Mouse (Mus musculus) NIH3T3 (cell line): ENCODE results near the gene Ugt1a1.
"Not testable (repeated sequence)": the region's sequence is repeated elsewhere in the genome, so short reads cannot be mapped to it uniquely, and the experiment has no call there.

Experiments
- DNase-seq: peaks from one replicate; pipeline ENCODE4 v3.0.0-alpha.2; 2012; ENCODE audit warnings: low read depth

Gene Ugt1a1

GRCm38 (mm10) chr1:88218591-88218990 lies 6.8 kb downstream of the Ugt1a1 start:
- peak; percentile 3 for DNase-seq

GRCm38 (mm10) chr1:88219054-88219453 lies 7.3 kb downstream of the Ugt1a1 start:
- peak; percentile 5 for DNase-seq

GRCm38 (mm10) chr1:88220336-88220735 lies 8.6 kb downstream of the Ugt1a1 start:
- DNase-seq: peak; percentile 8

DNA sequence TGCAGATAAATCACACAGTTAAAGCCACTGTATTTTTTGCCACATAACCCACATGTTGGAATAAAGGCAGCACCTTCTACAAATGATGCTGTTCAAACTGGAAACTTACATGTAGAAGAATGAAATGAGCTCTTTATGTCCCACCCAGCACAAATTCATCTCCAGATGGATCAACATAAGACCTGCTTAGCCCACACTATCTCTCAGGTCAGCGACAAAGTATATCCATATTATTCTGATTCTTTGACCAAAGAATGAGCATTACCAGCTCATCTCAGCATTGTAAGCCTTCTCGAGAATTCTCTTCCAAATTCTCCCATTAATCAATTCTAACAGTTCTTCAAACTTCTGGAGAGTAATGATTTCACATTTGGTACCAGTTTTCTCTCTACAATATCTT lies 10.5 kb downstream of the Ugt1a1 start:
- no peak for DNase-seq

DNA sequence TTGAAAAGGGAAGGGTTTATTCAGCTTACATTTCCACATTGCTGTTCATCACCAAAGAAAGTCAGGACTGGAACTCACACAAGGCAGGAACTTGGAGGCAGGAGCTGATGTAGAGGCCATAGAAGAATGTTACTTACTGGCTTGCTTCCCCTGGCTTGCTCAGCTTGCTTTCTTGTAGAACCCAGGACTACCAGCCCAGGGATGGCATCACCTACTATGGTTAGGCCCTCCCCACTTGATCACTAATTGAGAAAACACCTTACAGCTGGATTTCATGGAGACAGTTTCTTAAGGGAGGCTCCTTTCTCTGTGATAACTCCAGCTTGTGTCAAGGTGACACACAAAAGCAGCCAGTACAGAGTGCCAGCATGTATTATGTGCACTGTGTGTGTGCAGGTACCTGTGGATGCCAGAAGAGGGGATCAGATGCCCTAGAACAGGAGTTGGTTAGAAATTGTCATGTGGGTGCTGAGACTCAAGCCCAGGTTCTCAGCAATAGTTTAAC lies 11.3 kb downstream of the Ugt1a1 start:
- not testable (repeated sequence) for DNase-seq

GRCm38 (mm10) chr1:88223591-88223990 lies 11.8 kb downstream of the Ugt1a1 start:
- no peak for DNase-seq

GRCm38 (mm10) chr1:88224029-88224776 lies 12.4 kb downstream of the Ugt1a1 start:
- no peak for DNase-seq

DNA sequence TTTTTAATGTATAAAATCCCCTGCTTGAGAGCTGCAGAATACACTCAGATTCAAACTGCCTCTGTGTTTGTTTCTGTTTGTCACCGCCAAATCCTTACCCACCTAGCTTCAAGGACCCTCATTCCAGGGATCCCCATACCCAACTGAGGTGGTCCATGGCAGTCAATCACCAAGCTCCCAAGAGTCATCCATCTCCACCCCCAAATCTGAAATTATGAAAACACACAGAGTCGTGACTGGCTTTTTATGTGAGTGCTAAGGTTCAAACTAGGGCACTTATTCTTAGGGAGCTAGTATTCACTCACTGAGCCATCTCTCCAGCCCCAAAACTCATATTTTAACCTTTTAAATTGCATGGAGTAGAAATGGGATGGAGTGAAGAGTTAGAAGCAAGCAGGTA lies 13.5 kb downstream of the Ugt1a1 start:
- DNase-seq: not testable (repeated sequence)

GRCm38 (mm10) chr1:88225741-88226140 lies 14.0 kb downstream of the Ugt1a1 start:
- DNase-seq: no peak

GRCm38 (mm10) chr1:88226670-88227379 lies 15.1 kb downstream of the Ugt1a1 start, which contains the start of gene Mroh2a:
Mroh2a (plus strand) TSS chr1:88226986.
- no peak for DNase-seq

DNA sequence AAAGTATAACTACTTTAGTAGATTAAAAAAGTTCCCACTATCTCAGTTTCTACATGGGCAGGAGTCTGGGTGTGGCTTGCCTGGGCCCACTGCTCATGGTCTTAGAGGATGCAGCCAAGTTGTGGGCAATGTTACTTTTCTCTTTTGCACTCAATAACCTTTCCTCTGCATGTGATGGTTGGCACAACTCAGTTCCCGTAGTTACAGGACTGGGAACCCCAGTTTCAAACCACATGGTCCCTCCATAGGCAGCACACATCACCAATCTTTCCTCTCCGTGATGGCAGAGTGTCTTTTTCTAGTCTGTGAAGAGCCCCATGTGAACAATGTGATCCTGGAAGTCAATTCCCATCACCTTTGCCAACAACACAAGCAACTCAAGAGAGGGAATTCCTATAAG lies 15.7 kb downstream of the Ugt1a1 start:
- no peak for DNase-seq

GRCm38 (mm10) chr1:88228121-88228520 lies 16.4 kb downstream of the Ugt1a1 start:
- DNase-seq: no peak

- DNase-seq: no peak
These were observed 17.8 kb downstream of the Ugt1a1 start for GRCm38 (mm10) chr1:88229566-88229965.

- no peak for DNase-seq
These were observed 18.2 kb downstream of the Ugt1a1 start for GRCm38 (mm10) chr1:88229986-88230385.

- DNase-seq: no peak
These were observed 18.7 kb downstream of the Ugt1a1 start for GRCm38 (mm10) chr1:88230421-88230820.

DNA sequence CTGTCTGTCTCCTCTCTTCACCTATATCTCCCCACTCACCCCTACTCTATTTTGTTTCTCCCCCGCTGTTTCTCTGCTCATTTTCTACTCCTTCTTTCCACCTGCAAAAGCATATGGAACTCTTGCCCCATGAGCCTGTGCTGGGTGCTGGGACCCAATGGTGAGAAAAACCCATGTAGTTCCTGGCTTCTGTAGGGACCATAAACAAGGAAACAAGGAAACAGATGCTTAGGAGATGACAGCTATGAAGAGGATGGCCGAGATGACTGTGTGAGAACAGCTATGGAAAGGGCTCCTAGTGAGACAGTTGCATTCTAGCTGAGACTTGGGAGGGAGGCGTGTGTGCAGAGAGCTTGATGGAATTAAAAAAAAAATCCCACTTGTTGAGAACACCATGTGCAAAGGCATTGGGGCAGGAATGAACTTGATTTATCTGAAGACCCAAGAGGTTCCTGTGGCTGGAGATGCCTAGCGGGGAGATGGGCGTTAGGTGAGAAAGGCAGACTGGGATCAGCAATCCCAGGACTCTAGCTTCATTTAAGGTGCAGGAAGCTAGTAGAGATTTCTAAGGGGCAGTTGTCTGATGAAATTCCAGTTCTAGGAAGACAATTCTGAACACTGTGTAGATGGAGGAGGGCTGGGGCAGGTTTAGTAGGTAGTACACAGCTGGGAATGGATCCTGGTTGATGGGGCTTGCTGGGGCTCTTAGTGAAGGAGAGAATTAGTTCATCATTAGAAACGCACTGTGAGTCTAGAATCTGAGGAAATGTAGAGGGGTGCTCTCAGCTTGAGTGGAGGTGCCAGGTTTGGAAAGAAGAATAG lies 19.4 kb downstream of the Ugt1a1 start:
- DNase-seq: no peak

GRCm38 (mm10) chr1:88231803-88232499 lies 20.2 kb downstream of the Ugt1a1 start:
- DNase-seq: no peak

GRCm38 (mm10) chr1:88232664-88233380 lies 21.1 kb downstream of the Ugt1a1 start:
- DNase-seq: no peak

GRCm38 (mm10) chr1:88233421-88234247 lies 21.9 kb downstream of the Ugt1a1 start:
- DNase-seq: no peak

DNA sequence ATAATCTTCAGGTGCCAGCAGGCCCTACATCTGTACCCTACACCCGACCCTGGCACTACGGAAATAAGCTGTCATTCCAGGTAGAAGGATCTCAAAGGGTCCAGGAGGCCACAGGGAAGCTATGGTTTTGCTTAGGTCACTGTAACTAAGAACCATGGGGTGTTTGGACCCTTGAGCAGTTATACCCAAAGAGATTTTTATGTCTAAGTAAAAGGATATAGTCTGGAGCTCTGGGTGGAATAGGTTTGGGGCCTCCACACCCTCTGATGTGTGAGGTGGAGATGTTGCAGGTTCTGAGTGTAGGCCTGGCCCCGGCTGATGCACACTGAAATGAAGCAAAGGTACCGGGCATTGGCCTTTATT lies 22.5 kb downstream of the Ugt1a1 start:
- no peak for DNase-seq
